In genomic region chr4:81217979-81218378, GRCm38 (mm10) we compare ENCODE assay signal across 16 mouse cellular contexts.
DNase-seq lines count a peak whose midpoint lies in the region; ATAC-seq and TF ChIP-seq lines count a peak whose summit lies in the region.
"Had no signal": no experiment of that assay in that cellular context is flagged by ENCODE, and none has a peak within 500 bp of the region (broad histone marks: within the 10 kb centered on the region; RNA-seq: fewer than 3 reads in every experiment).

No protein-coding gene starts in this region.

- TF ChIP-seq CTCF in midbrain, postnatal 0 days (IDR thresholded peaks at IDR 0.05): no peak

- no peak overlapping the region for H3K4me3 ChIP-seq in hindbrain, embryonic 15.5 days
- H3K4me3 ChIP-seq in hindbrain, embryonic 11.5 days (ENCODE audit: low read depth, low read length): no peak overlapping the region
- H3K4me3 ChIP-seq in midbrain, postnatal 0 days (ENCODE audit: low read depth, low read length): no peak overlapping the region
- no peak overlapping the region for H3K4me3 ChIP-seq in midbrain, embryonic 11.5 days (ENCODE audit: low read depth, low read length)
- H3K4me3 ChIP-seq: heart, embryonic 15.5 days; intestine, embryonic 15.5 days; left cerebral cortex, adult 2 months; megakaryocyte, embryonic 14.5 days had no signal

- WGBS in hindbrain, embryonic 15.5 days: 35% methylated on average over 11 of the region's 11 CpGs
- WGBS in hindbrain, embryonic 11.5 days: 67% methylated on average over 11 of the region's 11 CpGs
- WGBS in midbrain, postnatal 0 days: 34% methylated on average over 11 of the region's 11 CpGs
- WGBS in midbrain, embryonic 11.5 days: 62% methylated on average over 11 of the region's 11 CpGs

- no peaks in the 10 kb centered on the region for H3K36me3 ChIP-seq in hindbrain, embryonic 15.5 days
- no peaks in the 10 kb centered on the region for H3K36me3 ChIP-seq in hindbrain, embryonic 11.5 days (ENCODE audit: control insufficient read depth, insufficient read depth, low read length)
- H3K36me3 ChIP-seq in midbrain, postnatal 0 days (ENCODE audit: insufficient read depth, low read length): no peaks in the 10 kb centered on the region
- H3K36me3 ChIP-seq in midbrain, embryonic 11.5 days (ENCODE audit: control insufficient read depth, insufficient read depth, low read length): no peaks in the 10 kb centered on the region
- H3K36me3 ChIP-seq: heart, embryonic 15.5 days; intestine, embryonic 15.5 days had no signal

- no peaks in the 10 kb centered on the region for H3K9me3 ChIP-seq in hindbrain, embryonic 15.5 days
- H3K9me3 ChIP-seq in hindbrain, embryonic 11.5 days (ENCODE audit: control insufficient read depth, low read length): no peaks in the 10 kb centered on the region
- H3K9me3 ChIP-seq in midbrain, postnatal 0 days (ENCODE audit: low read length): no peaks in the 10 kb centered on the region
- no peaks in the 10 kb centered on the region for H3K9me3 ChIP-seq in midbrain, embryonic 11.5 days (ENCODE audit: control insufficient read depth, low read length)
- H3K9me3 ChIP-seq: heart, embryonic 15.5 days; intestine, embryonic 15.5 days had no signal

- H3K4me2 ChIP-seq in hindbrain, embryonic 15.5 days: peak overlapping the region; percentile 26; the same call in 1 of the 2 replicates
- H3K4me2 ChIP-seq in hindbrain, embryonic 11.5 days (replicated peaks; ENCODE audit: low read depth, low read length): no peak overlapping the region
- H3K4me2 ChIP-seq in midbrain, postnatal 0 days (ENCODE audit: low read depth, low read length, poor library complexity, severe bottlenecking): 0 out of 2 replicates have a peak overlapping the region, but pooled peaks have one; percentile 4
- H3K4me2 ChIP-seq in midbrain, embryonic 11.5 days: no peak overlapping the region
- H3K4me2 ChIP-seq: heart, embryonic 15.5 days; intestine, embryonic 15.5 days had no signal

- no peak for ATAC-seq in hindbrain, embryonic 15.5 days (ENCODE audit: low FRiP score, low read depth)
- no peak for ATAC-seq in hindbrain, embryonic 11.5 days (ENCODE audit: low FRiP score)
- ATAC-seq in midbrain, postnatal 0 days (ENCODE audit: low FRiP score): no peak
- ATAC-seq in midbrain, embryonic 11.5 days (ENCODE audit: low FRiP score): no peak
- ATAC-seq: CD4-positive, CD25-positive, alpha-beta regulatory T cell, adult 4 months; intestine, embryonic 15.5 days; Patski had no signal

- H3K9ac ChIP-seq in hindbrain, embryonic 15.5 days: no peak overlapping the region
- H3K9ac ChIP-seq in hindbrain, embryonic 11.5 days (ENCODE audit: low read depth, low read length): no peak overlapping the region
- no peak overlapping the region for H3K9ac ChIP-seq in midbrain, postnatal 0 days (replicated peaks; ENCODE audit: low read length, poor library complexity, severe bottlenecking)
- no peak overlapping the region for H3K9ac ChIP-seq in midbrain, embryonic 11.5 days (ENCODE audit: low read length)
- H3K9ac ChIP-seq: heart, embryonic 15.5 days; intestine, embryonic 15.5 days; liver, embryonic 14.5 days had no signal

- peaks cover 10% of the 10 kb centered on the region; the same call in 1 of the 2 replicates for H3K4me1 ChIP-seq in hindbrain, embryonic 15.5 days (replicated peaks)
- H3K4me1 ChIP-seq in hindbrain, embryonic 11.5 days (replicated peaks; ENCODE audit: control insufficient read depth, insufficient read depth, low read length): no peaks in the 10 kb centered on the region
- no peaks in the 10 kb centered on the region for H3K4me1 ChIP-seq in midbrain, postnatal 0 days (ENCODE audit: insufficient read depth, low read length)
- no peaks in the 10 kb centered on the region for H3K4me1 ChIP-seq in midbrain, embryonic 11.5 days (ENCODE audit: control insufficient read depth, insufficient read depth, low read length)
- H3K4me1 ChIP-seq: heart, embryonic 15.5 days; intestine, embryonic 15.5 days; megakaryocyte, embryonic 14.5 days had no signal

- DNase-seq in hindbrain, embryonic 11.5 days (ENCODE audit: low spot score): no peak
- DNase-seq in midbrain, postnatal 0 days (ENCODE audit: low spot score): peak; percentile 17
- no peak for DNase-seq in midbrain, embryonic 11.5 days (ENCODE audit: low spot score, missing footprints)
- peak; percentile 25 for DNase-seq in kidney, postnatal 14 days
- DNase-seq in retina, embryonic 14.5 days (ENCODE audit: low spot score): peak; percentile 17
- DNase-seq in ovary, adult 18-20 months (ENCODE audit: low spot score): no peak
- no peak for DNase-seq in urinary bladder, adult 2 months (ENCODE audit: low spot score)
- DNase-seq: adrenal gland, adult 2 months had no signal

- H3K27ac ChIP-seq in hindbrain, embryonic 15.5 days (replicated peaks): no peak overlapping the region; the same call in 1 of the 2 replicates
- H3K27ac ChIP-seq in hindbrain, embryonic 11.5 days (ENCODE audit: low read depth, low read length): no peak overlapping the region
- H3K27ac ChIP-seq in midbrain, postnatal 0 days (ENCODE audit: low read depth, low read length): no peak overlapping the region
- H3K27ac ChIP-seq in midbrain, embryonic 11.5 days (ENCODE audit: low read depth, low read length): no peak overlapping the region
- H3K27ac ChIP-seq: heart, embryonic 15.5 days; intestine, embryonic 15.5 days; left cerebral cortex, adult 2 months; liver, embryonic 14.5 days had no signal

- H3K27me3 ChIP-seq in hindbrain, embryonic 15.5 days: no peaks in the 10 kb centered on the region
- no peaks in the 10 kb centered on the region for H3K27me3 ChIP-seq in hindbrain, embryonic 11.5 days (ENCODE audit: control insufficient read depth, insufficient read depth, low read length)
- no peaks in the 10 kb centered on the region for H3K27me3 ChIP-seq in midbrain, postnatal 0 days (ENCODE audit: insufficient read depth, low read length)
- no peaks in the 10 kb centered on the region for H3K27me3 ChIP-seq in midbrain, embryonic 11.5 days (ENCODE audit: control insufficient read depth, insufficient read depth, low read length)
- H3K27me3 ChIP-seq: heart, embryonic 15.5 days; intestine, embryonic 15.5 days; megakaryocyte, embryonic 14.5 days had no signal

Comparison
In these comparisons a context has a peak if more than half of its experiments do, and no peak if none do; other contexts are left out.
1. H3K4me2 ChIP-seq: peak in hindbrain, embryonic 15.5 days (single experiment) and midbrain, postnatal 0 days (single experiment); none in hindbrain, embryonic 11.5 days (single experiment) and midbrain, embryonic 11.5 days (single experiment).
2. DNase-seq: peak in midbrain, postnatal 0 days (single experiment), kidney, postnatal 14 days (single experiment) and retina, embryonic 14.5 days (single experiment); none in hindbrain, embryonic 11.5 days (single experiment), midbrain, embryonic 11.5 days (single experiment), ovary, adult 18-20 months (single experiment) and urinary bladder, adult 2 months (single experiment).